Mouse (Mus musculus) ES-Bruce4 (cell line): ENCODE measurements around the gene Cfap57.

ENCODE experiments used
- CTCF ChIP-seq: IDR thresholded peaks from one replicate; pipeline ENCODE4 v1.8.1; 2011; ENCODE audit warnings: low read depth, low read length
- EP300 ChIP-seq: IDR thresholded peaks from 2 replicates; pipeline ENCODE4 v1.6.1; 2011; ENCODE audit warnings: low read depth, low read length; ENCODE audit not compliant: insufficient read depth
- POLR2A ChIP-seq: IDR thresholded peaks from one replicate; pipeline ENCODE4 v1.8.1; 2011; ENCODE audit warnings: low read length; ENCODE audit not compliant: insufficient read depth

- TF ChIP-seq CTCF (no peak), POLR2A (no peak), EP300 (no peak)
These were observed 87.9 kb downstream of the Cfap57 start for GRCm38 (mm10) chr4:118532663-118533062.
